Mouse (Mus musculus): Measurements from ENCODE around the gene Ypel3. TPM values are rescaled to one million over a fixed set of nuclear protein-coding genes. Genes with fewer than 3 reads are reported as not detected.

Gene Ypel3
- polyA plus RNA-seq, 1 experiment, result 157 TPM

- Histone ChIP-seq H3K4me1 (ENCODE audit: control insufficient read depth, insufficient read depth, insufficient read length, low read length) (peaks cover 3% of the 10 kb centered on the region; the same call in 1 of the 2 replicates), H3K4me3 (ENCODE audit: insufficient read depth, low read depth, low read length) (peak overlapping the region; percentile 90; the same call in 1 of the 2 replicates), H3K27ac (replicated peaks; ENCODE audit: low read depth, low read length) (no peak overlapping the region)
These were observed 18.9 kb downstream of the Ypel3 start for GRCm38 (mm10) chr7:126795387-126796317.

GRCm38 (mm10) chr7:126796350-126796932, 19.7 kb downstream of the Ypel3 start:
- Histone ChIP-seq H3K4me3 (ENCODE audit: insufficient read depth, low read depth, low read length) (peak overlapping the region; percentile 90), H3K4me1 (ENCODE audit: control insufficient read depth, insufficient read depth, insufficient read length, low read length) (no peaks in the 10 kb centered on the region; the same call in 1 of the 2 replicates), H3K27ac (replicated peaks; ENCODE audit: low read depth, low read length) (peak overlapping the region; percentile 97; the same call in 1 of the 2 replicates)

- Histone ChIP-seq H3K4me1 (ENCODE audit: control insufficient read depth, insufficient read depth, insufficient read length, low read length) (no peaks in the 10 kb centered on the region; the same call in 1 of the 2 replicates), H3K27ac (replicated peaks; ENCODE audit: low read depth, low read length) (peak within 1 kb of the TSS; percentile 97), H3K4me3 (ENCODE audit: insufficient read depth, low read depth, low read length) (peak within 1 kb of the TSS; percentile 90)
These were observed 20.8 kb downstream of the Ypel3 start, which contains the start of gene Fam57b for GRCm38 (mm10) chr7:126797411-126798126. Gene Fam57b, plus strand, starts transcription at chr7:126797668.

GRCm38 (mm10) chr7:126798127-126799049, 21.6 kb downstream of the Ypel3 start:
- H3K4me1 ChIP-seq (ENCODE audit: control insufficient read depth, insufficient read depth, insufficient read length, low read length), result no peaks in the 10 kb centered on the region; the same call in 1 of the 2 replicates
- H3K4me3 ChIP-seq (ENCODE audit: insufficient read depth, low read depth, low read length), result peak overlapping the region; percentile 90
- H3K27ac ChIP-seq (replicated peaks; ENCODE audit: low read depth, low read length), result peak overlapping the region; percentile 97

GRCm38 (mm10) chr7:126799050-126799467, 22.3 kb downstream of the Ypel3 start:
- Histone ChIP-seq H3K27ac (replicated peaks; ENCODE audit: low read depth, low read length) (peak overlapping the region; percentile 97), H3K4me1 (ENCODE audit: control insufficient read depth, insufficient read depth, insufficient read length, low read length) (no peaks in the 10 kb centered on the region; the same call in 1 of the 2 replicates), H3K4me3 (ENCODE audit: insufficient read depth, low read depth, low read length) (peak overlapping the region; percentile 90)

- Histone ChIP-seq H3K4me3 (ENCODE audit: insufficient read depth, low read depth, low read length) (peak overlapping the region; percentile 63), H3K27ac (replicated peaks; ENCODE audit: low read depth, low read length) (peak overlapping the region; percentile 96), H3K4me1 (ENCODE audit: control insufficient read depth, insufficient read depth, insufficient read length, low read length) (no peaks in the 10 kb centered on the region; the same call in 1 of the 2 replicates)
These were observed 22.9 kb downstream of the Ypel3 start for GRCm38 (mm10) chr7:126799468-126800268.

- peak overlapping the region; percentile 63 for H3K4me3 ChIP-seq (ENCODE audit: insufficient read depth, low read depth, low read length)
These were observed 23.7 kb downstream of the Ypel3 start for GRCm38 (mm10) chr7:126800269-126801056.

GRCm38 (mm10) chr7:126801057-126801422, 24.3 kb downstream of the Ypel3 start:
- no peak overlapping the region for H3K4me3 ChIP-seq (ENCODE audit: insufficient read depth, low read depth, low read length)
- H3K4me1 ChIP-seq (ENCODE audit: control insufficient read depth, insufficient read depth, insufficient read length, low read length), result no peaks in the 10 kb centered on the region; the same call in 1 of the 2 replicates
- no peak overlapping the region for H3K27ac ChIP-seq (replicated peaks; ENCODE audit: low read depth, low read length)

More at GRCm38 (mm10) chr7:126800269-126801056, 23.7 kb downstream of the Ypel3 start:
- Histone ChIP-seq H3K4me1 (ENCODE audit: control insufficient read depth, insufficient read depth, insufficient read length, low read length) (no peaks in the 10 kb centered on the region; the same call in 1 of the 2 replicates), H3K27ac (replicated peaks; ENCODE audit: low read depth, low read length) (peak overlapping the region; percentile 96)

GRCm38 (mm10) chr7:126802134-126802889, 25.6 kb downstream of the Ypel3 start:
- Histone ChIP-seq H3K4me1 (ENCODE audit: control insufficient read depth, insufficient read depth, insufficient read length, low read length) (no peaks in the 10 kb centered on the region), H3K4me3 (ENCODE audit: insufficient read depth, low read depth, low read length) (no peak overlapping the region), H3K27ac (replicated peaks; ENCODE audit: low read depth, low read length) (no peak overlapping the region)

GRCm38 (mm10) chr7:126803181-126803580, 26.4 kb downstream of the Ypel3 start:
- no peak overlapping the region for H3K27ac ChIP-seq (replicated peaks; ENCODE audit: low read depth, low read length)
- 0 out of 2 replicates have a peak, but pooled peaks cover 5% of the 10 kb centered on the region for H3K4me1 ChIP-seq (ENCODE audit: control insufficient read depth, insufficient read depth, insufficient read length, low read length)
- H3K4me3 ChIP-seq (ENCODE audit: insufficient read depth, low read depth, low read length), result no peak overlapping the region

GRCm38 (mm10) chr7:126803751-126804150, 27.0 kb downstream of the Ypel3 start:
- Histone ChIP-seq H3K4me3 (ENCODE audit: insufficient read depth, low read depth, low read length) (no peak overlapping the region), H3K4me1 (ENCODE audit: control insufficient read depth, insufficient read depth, insufficient read length, low read length) (0 out of 2 replicates have a peak, but pooled peaks cover 5% of the 10 kb centered on the region), H3K27ac (replicated peaks; ENCODE audit: low read depth, low read length) (no peak overlapping the region)

GRCm38 (mm10) chr7:126806956-126807355, 30.2 kb downstream of the Ypel3 start:
- no peak overlapping the region for H3K27ac ChIP-seq (replicated peaks; ENCODE audit: low read depth, low read length)
- 0 out of 2 replicates have a peak, but pooled peaks cover 5% of the 10 kb centered on the region for H3K4me1 ChIP-seq (ENCODE audit: control insufficient read depth, insufficient read depth, insufficient read length, low read length)
- H3K4me3 ChIP-seq (ENCODE audit: insufficient read depth, low read depth, low read length), result no peak overlapping the region

Measured in brown adipose tissue, adult 24 weeks (tissue).